Mouse (Mus musculus): ENCODE data around the gene Kcnq1.

DNA sequence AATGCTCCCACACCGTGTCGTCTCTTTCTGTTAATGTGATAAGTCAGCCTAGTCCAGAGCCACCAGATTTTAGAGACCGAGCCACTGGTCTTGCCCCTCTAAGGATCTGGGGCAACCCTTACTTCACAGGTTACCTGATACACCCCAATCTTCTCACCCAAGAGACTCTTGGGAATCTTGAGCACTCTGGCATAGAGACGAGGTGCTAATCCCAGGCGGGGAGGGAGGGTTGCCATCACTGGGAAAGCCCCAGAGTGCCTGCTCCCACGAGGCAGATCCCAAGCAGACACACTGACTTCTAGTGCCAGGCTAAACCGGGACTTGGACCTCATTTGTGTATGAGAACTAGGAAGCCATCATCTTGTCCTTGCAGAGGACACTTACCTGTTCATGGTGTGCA is 92.3 kb downstream of the Kcnq1 start:
- TF ChIP-seq POLR2A (IDR thresholded peaks at IDR 0.05; ENCODE audit: borderline replicate concordance, insufficient read depth, low read length) (no peak), CTCF (IDR thresholded peaks at IDR 0.05; ENCODE audit: borderline replicate concordance, insufficient read depth, low read depth, low read length) (no peak)
